Mouse (Mus musculus): ENCODE measurements at regions not wholly inside any gene's neighbourhood (a gene's known extent, or its start where the extent isn't known, plus 50 kb on each side); places are given as distances from the start of the nearest gene placed in this dataset.

DNA sequence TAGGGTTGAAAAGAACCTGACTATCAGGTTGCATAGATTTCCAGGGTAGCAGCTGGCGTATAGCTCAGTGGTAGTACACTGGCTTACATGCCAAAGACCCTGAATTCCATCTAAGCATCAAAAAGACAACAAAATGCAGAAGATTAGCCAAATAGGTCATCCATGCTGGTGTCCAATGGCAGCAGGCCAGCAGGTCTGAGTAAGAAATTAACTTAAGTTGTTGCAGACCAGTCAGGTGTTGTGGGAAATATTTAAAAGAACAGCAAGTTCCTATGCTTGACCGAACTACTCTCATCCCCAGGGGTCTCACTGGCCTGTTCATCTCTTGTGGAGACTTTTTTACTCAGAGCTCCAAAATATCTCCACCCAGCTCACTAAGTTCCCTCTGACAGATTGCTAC is 602.7 kb upstream of the Intu start:
- H3K4me3 ChIP-seq (ENCODE audit: low read depth, low read length), result no peak overlapping the region
- ATAC-seq (ENCODE audit: insufficient number of reproducible peaks, insufficient read depth, low FRiP score, low read depth), result no peak
- H3K9me3 ChIP-seq (ENCODE audit: control insufficient read depth, low read depth, low read length), result no peaks in the 10 kb centered on the region
- no peak overlapping the region for H3K9ac ChIP-seq (replicated peaks; ENCODE audit: low read depth, low read length)
- H3K27ac ChIP-seq (ENCODE audit: low read length), result no peak overlapping the region
- H3K4me1 ChIP-seq (ENCODE audit: control insufficient read depth, insufficient read depth, low read length), result no peaks in the 10 kb centered on the region
- H3K27me3 ChIP-seq (ENCODE audit: control insufficient read depth, insufficient read depth, low read length), result no peaks in the 10 kb centered on the region
- WGBS, result 93% methylated on average over 2 of the region's 2 CpGs
- no peaks in the 10 kb centered on the region for H3K36me3 ChIP-seq (ENCODE audit: control insufficient read depth, insufficient read depth, low read length)
- no peak overlapping the region for H3K4me2 ChIP-seq (replicated peaks; ENCODE audit: low read depth, low read length)

- Histone ChIP-seq H3K4me3 (ENCODE audit: low read depth, low read length) (no peak overlapping the region), H3K4me1 (ENCODE audit: control insufficient read depth, insufficient read depth, low read length) (no peaks in the 10 kb centered on the region), H3K4me2 (replicated peaks; ENCODE audit: low read depth, low read length) (no peak overlapping the region), H3K9ac (replicated peaks; ENCODE audit: low read depth, low read length) (no peak overlapping the region), H3K27me3 (ENCODE audit: control insufficient read depth, insufficient read depth, low read length) (no peaks in the 10 kb centered on the region), H3K27ac (ENCODE audit: low read length) (no peak overlapping the region), H3K36me3 (ENCODE audit: control insufficient read depth, insufficient read depth, low read length) (no peaks in the 10 kb centered on the region), H3K9me3 (ENCODE audit: control insufficient read depth, low read depth, low read length) (no peaks in the 10 kb centered on the region)
- 91% methylated on average over 3 of the region's 3 CpGs for WGBS
- ATAC-seq (ENCODE audit: insufficient number of reproducible peaks, insufficient read depth, low FRiP score, low read depth), result no peak
Measured at GRCm38 (mm10) chr3:39933372-39933771, 597.7 kb upstream of the Intu start.

DNA sequence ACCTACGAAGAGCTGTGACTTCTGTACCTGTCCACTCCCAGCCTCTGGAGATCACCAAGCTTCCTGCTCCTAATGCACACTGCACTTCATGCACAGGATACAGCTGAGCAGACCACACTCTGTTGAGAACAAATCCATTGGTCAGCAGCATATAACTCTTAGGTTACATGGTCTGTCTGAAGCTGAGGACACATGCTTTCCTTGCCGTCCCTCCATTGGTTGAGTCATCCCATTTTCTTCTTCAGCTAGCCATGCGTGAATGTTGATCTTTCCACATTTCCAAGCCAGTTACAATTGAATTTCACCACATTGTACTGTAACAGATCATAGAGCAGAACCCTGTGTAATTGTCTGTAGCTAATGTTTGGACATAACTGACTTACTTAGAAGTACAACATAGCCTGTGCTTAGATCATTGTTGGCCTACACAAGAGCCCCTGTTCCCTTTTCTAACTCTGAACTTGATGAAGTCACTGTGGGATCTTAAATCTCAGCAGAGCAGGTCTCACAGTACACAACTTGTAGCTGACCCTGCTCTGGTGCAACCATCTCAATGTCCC is 593.3 kb upstream of the Intu start:
- H3K9me3 ChIP-seq (ENCODE audit: control insufficient read depth, low read depth, low read length), result no peaks in the 10 kb centered on the region
- no peak overlapping the region for H3K27ac ChIP-seq (ENCODE audit: low read length)
- H3K4me3 ChIP-seq (ENCODE audit: low read depth, low read length), result no peak overlapping the region
- H3K9ac ChIP-seq (replicated peaks; ENCODE audit: low read depth, low read length), result no peak overlapping the region
- H3K4me2 ChIP-seq (replicated peaks; ENCODE audit: low read depth, low read length), result no peak overlapping the region
- no peaks in the 10 kb centered on the region for H3K4me1 ChIP-seq (ENCODE audit: control insufficient read depth, insufficient read depth, low read length)
- no peaks in the 10 kb centered on the region for H3K36me3 ChIP-seq (ENCODE audit: control insufficient read depth, insufficient read depth, low read length)
- no peak for ATAC-seq (ENCODE audit: insufficient number of reproducible peaks, insufficient read depth, low FRiP score, low read depth)
- no peaks in the 10 kb centered on the region for H3K27me3 ChIP-seq (ENCODE audit: control insufficient read depth, insufficient read depth, low read length)
- 78% methylated on average over 3 of the region's 3 CpGs for WGBS

DNA sequence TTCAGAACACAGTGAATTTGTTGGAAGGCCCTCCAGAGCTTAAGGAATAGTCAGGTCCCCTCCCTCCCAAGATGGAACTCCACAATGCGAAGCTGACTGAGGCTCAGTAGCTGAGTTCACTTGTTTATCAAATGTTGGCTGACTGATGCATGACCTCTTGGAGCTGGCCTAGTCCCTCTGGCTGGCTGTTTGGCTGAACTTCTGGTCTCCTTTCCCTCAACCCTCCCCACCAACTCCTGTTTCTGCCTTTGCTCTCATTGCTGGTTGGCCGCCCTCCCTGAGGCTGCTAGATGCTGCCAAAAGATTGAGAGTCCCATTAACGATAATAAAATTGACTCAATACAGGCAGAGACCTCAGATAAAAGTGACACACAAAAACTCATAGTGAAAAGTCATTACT is 586.5 kb upstream of the Intu start:
- H3K9me3 ChIP-seq (ENCODE audit: control insufficient read depth, low read depth, low read length), result no peaks in the 10 kb centered on the region
- no peak overlapping the region for H3K4me3 ChIP-seq (ENCODE audit: low read depth, low read length)
- no peak for ATAC-seq (ENCODE audit: insufficient number of reproducible peaks, insufficient read depth, low FRiP score, low read depth)
- H3K27ac ChIP-seq (ENCODE audit: low read length), result no peak overlapping the region
- H3K4me1 ChIP-seq (ENCODE audit: control insufficient read depth, insufficient read depth, low read length), result no peaks in the 10 kb centered on the region
- H3K27me3 ChIP-seq (ENCODE audit: control insufficient read depth, insufficient read depth, low read length), result no peaks in the 10 kb centered on the region
- WGBS, result 73% methylated on average over 3 of the region's 3 CpGs
- no peak overlapping the region for H3K4me2 ChIP-seq (replicated peaks; ENCODE audit: low read depth, low read length)
- H3K9ac ChIP-seq (replicated peaks; ENCODE audit: low read depth, low read length), result no peak overlapping the region
- no peaks in the 10 kb centered on the region for H3K36me3 ChIP-seq (ENCODE audit: control insufficient read depth, insufficient read depth, low read length)

DNA sequence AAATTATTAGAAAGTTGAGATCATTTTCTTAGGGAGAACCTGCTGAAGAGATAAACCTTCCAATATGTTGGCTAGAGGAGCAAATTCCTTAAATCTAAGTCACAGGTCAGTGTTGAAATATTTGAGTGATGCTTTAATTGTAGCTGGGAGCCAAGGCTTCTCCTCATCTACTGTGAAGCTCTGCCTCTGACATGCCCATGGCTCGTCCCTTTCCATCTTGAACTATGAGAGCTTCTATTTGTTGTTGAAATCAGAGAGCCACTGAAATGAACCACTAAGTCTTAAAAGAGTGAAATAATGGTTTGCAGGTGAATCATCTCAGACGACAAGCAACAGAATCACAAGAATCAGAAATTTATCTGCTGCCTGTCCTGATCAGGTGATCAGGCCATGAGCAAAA is 579.0 kb upstream of the Intu start:
- no peak for ATAC-seq (ENCODE audit: insufficient number of reproducible peaks, insufficient read depth, low FRiP score, low read depth)
- no peak overlapping the region for H3K4me2 ChIP-seq (replicated peaks; ENCODE audit: low read depth, low read length)
- H3K9me3 ChIP-seq (ENCODE audit: control insufficient read depth, low read depth, low read length), result no peaks in the 10 kb centered on the region; the same call in 1 of the 2 replicates
- WGBS, result 74% methylated on average over 2 of the region's 2 CpGs
- no peak overlapping the region for H3K4me3 ChIP-seq (ENCODE audit: low read depth, low read length)
- no peaks in the 10 kb centered on the region for H3K4me1 ChIP-seq (ENCODE audit: control insufficient read depth, insufficient read depth, low read length)
- H3K9ac ChIP-seq (replicated peaks; ENCODE audit: low read depth, low read length), result no peak overlapping the region
- no peaks in the 10 kb centered on the region for H3K36me3 ChIP-seq (ENCODE audit: control insufficient read depth, insufficient read depth, low read length)
- H3K27me3 ChIP-seq (ENCODE audit: control insufficient read depth, insufficient read depth, low read length), result no peaks in the 10 kb centered on the region
- H3K27ac ChIP-seq (ENCODE audit: low read length), result no peak overlapping the region

GRCm38 (mm10) chr3:39952556-39952955 is 578.5 kb upstream of the Intu start:
- Histone ChIP-seq H3K4me1 (ENCODE audit: control insufficient read depth, insufficient read depth, low read length) (no peaks in the 10 kb centered on the region), H3K27me3 (ENCODE audit: control insufficient read depth, insufficient read depth, low read length) (no peaks in the 10 kb centered on the region), H3K9me3 (ENCODE audit: control insufficient read depth, low read depth, low read length) (no peaks in the 10 kb centered on the region; the same call in 1 of the 2 replicates), H3K27ac (ENCODE audit: low read length) (no peak overlapping the region), H3K4me3 (ENCODE audit: low read depth, low read length) (no peak overlapping the region), H3K36me3 (ENCODE audit: control insufficient read depth, insufficient read depth, low read length) (no peaks in the 10 kb centered on the region), H3K4me2 (replicated peaks; ENCODE audit: low read depth, low read length) (no peak overlapping the region), H3K9ac (replicated peaks; ENCODE audit: low read depth, low read length) (no peak overlapping the region)
- no peak for ATAC-seq (ENCODE audit: insufficient number of reproducible peaks, insufficient read depth, low FRiP score, low read depth)
- WGBS, result 70% methylated on average over 1 of the region's 1 CpGs

DNA sequence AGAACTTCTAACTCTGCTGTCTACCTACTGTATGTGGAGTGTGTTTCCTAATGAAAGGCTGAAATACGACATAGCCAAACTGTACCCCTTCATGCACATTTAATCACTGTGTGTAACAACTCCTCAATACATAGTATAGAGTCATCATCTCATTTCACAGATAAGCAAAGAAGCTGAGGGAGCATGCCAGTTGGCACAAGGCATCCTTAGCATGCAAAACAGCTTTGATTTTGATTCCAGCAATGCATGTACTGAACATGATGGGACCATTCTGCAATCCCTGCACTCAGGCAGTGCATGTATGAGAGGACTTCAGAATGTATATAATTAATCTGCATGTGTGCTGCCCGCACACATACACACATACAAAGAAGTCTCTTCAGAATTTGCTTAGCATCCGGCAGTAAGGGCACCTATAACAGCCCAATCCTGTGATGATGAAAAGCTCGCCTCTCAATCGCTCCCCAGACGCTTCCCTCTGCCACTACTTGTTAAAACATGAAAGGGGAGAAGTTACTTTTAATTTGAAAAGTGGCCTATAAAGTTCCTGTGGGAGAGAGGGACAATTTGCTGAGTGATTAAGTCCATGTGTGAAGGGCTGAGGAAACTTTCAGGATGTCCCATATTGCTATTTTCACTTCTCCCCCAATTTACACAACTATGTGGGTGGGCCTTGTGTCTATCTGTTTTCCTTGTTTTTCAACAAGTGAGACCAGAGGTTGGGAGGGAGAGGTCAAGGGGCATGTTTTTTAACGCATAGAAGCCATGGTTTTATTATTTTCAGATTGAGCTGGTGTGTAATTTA is 569.0 kb upstream of the Intu start:
- Histone ChIP-seq H3K27ac (ENCODE audit: low read length) (no peak overlapping the region), H3K36me3 (ENCODE audit: control insufficient read depth, insufficient read depth, low read length) (no peaks in the 10 kb centered on the region), H3K4me2 (replicated peaks; ENCODE audit: low read depth, low read length) (no peak overlapping the region), H3K9me3 (ENCODE audit: control insufficient read depth, low read depth, low read length) (no peaks in the 10 kb centered on the region), H3K27me3 (ENCODE audit: control insufficient read depth, insufficient read depth, low read length) (no peaks in the 10 kb centered on the region), H3K4me3 (ENCODE audit: low read depth, low read length) (no peak overlapping the region), H3K9ac (replicated peaks; ENCODE audit: low read depth, low read length) (no peak overlapping the region), H3K4me1 (ENCODE audit: control insufficient read depth, insufficient read depth, low read length) (no peaks in the 10 kb centered on the region)
- 52% methylated on average over 7 of the region's 7 CpGs for WGBS
- no peak for ATAC-seq (ENCODE audit: insufficient number of reproducible peaks, insufficient read depth, low FRiP score, low read depth)

DNA sequence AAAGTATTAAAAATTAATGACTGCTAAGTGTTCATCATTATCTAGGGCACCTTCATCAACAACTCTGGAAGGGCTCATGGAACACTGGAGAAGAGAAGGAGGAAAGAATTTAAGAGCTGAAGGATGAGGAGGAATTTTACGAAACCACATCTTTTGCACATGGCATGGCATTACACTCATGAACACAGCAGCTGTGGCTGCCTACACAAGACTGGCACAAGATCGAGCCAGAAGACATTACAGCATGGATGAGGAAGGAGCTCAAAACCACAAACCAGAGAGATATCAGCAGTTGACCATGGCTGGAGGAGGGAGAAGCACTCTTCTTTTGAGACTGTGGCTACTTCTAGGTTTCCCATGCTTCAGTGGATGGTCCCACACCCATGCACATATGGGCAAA is 565.7 kb upstream of the Intu start:
- Histone ChIP-seq H3K27me3 (ENCODE audit: control insufficient read depth, insufficient read depth, low read length) (no peaks in the 10 kb centered on the region), H3K4me3 (ENCODE audit: low read depth, low read length) (no peak overlapping the region), H3K4me2 (replicated peaks; ENCODE audit: low read depth, low read length) (no peak overlapping the region), H3K9ac (replicated peaks; ENCODE audit: low read depth, low read length) (no peak overlapping the region), H3K9me3 (ENCODE audit: control insufficient read depth, low read depth, low read length) (no peaks in the 10 kb centered on the region), H3K27ac (ENCODE audit: low read length) (no peak overlapping the region), H3K4me1 (ENCODE audit: control insufficient read depth, insufficient read depth, low read length) (no peaks in the 10 kb centered on the region), H3K36me3 (ENCODE audit: control insufficient read depth, insufficient read depth, low read length) (no peaks in the 10 kb centered on the region)
- 89% methylated on average over 2 of the region's 2 CpGs for WGBS
- no peak for ATAC-seq (ENCODE audit: insufficient number of reproducible peaks, insufficient read depth, low FRiP score, low read depth)

GRCm38 (mm10) chr3:39966390-39966789 is 564.7 kb upstream of the Intu start:
- H3K9me3 ChIP-seq (ENCODE audit: control insufficient read depth, low read depth, low read length), result no peaks in the 10 kb centered on the region

More at GRCm38 (mm10) chr3:39966390-39966789, 564.7 kb upstream of the Intu start:
- H3K27ac ChIP-seq (ENCODE audit: low read length), result no peak overlapping the region
- H3K4me3 ChIP-seq (ENCODE audit: low read depth, low read length), result no peak overlapping the region
- no peak overlapping the region for H3K9ac ChIP-seq (replicated peaks; ENCODE audit: low read depth, low read length)
- H3K4me1 ChIP-seq (ENCODE audit: control insufficient read depth, insufficient read depth, low read length), result no peaks in the 10 kb centered on the region
- WGBS, result 92% methylated on average over 2 of the region's 2 CpGs
- ATAC-seq (ENCODE audit: insufficient number of reproducible peaks, insufficient read depth, low FRiP score, low read depth), result no peak
- no peaks in the 10 kb centered on the region for H3K27me3 ChIP-seq (ENCODE audit: control insufficient read depth, insufficient read depth, low read length)
- no peak overlapping the region for H3K4me2 ChIP-seq (replicated peaks; ENCODE audit: low read depth, low read length)
- H3K36me3 ChIP-seq (ENCODE audit: control insufficient read depth, insufficient read depth, low read length), result no peaks in the 10 kb centered on the region
